Mouse (Mus musculus) brain, embryonic 14.5 days (tissue): ENCODE data around the gene 9830107B12Rik.
A peak's percentile ranks its signal among the peaks of the same experiment; 100 is the strongest.

ENCODE experiments used
- CTCF ChIP-seq: fragments of 200-500 bp; IDR thresholded peaks from 2 replicates; pipeline ENCODE4 v1.5.1; 2012; ENCODE audit warnings: inconsistent platforms, mild to moderate bottlenecking, moderate library complexity, borderline replicate concordance; ENCODE audit not compliant: insufficient read depth, insufficient read length; ENCODE audit errors: extremely low read depth
- POLR2A ChIP-seq: fragments of 200-500 bp; IDR thresholded peaks from 2 replicates; pipeline ENCODE4 v1.6.1; 2012; ENCODE audit warnings: mild to moderate bottlenecking, inconsistent platforms, borderline replicate concordance; ENCODE audit not compliant: poor library complexity, insufficient read depth, insufficient read length, severe bottlenecking; ENCODE audit errors: extremely low read depth

GRCm38 (mm10) chr17:48097011-48097742 lies 48.9 kb downstream of the 9830107B12Rik start:
- TF ChIP-seq POLR2A (no peak), CTCF (peak; percentile 48; the same call in 1 of the 2 replicates)
